Mouse (Mus musculus) stomach, postnatal 0 days (tissue): Measurements from ENCODE around the gene Nup214.

ENCODE experiments used
- CTCF ChIP-seq: IDR thresholded peaks from 2 replicates; pipeline ENCODE4 v1.5.1; 2016; ENCODE audit warnings: antibody characterized with exemption, low read depth, mild to moderate bottlenecking, moderate library complexity
- EP300 ChIP-seq: optimal IDR thresholded peaks from 2 replicates; pipeline ENCODE3; 2016; ENCODE audit warnings: antibody characterized with exemption

GRCm38 (mm10) chr2:31965110-31965509 is 9.1 kb upstream of the Nup214 start:
- TF ChIP-seq CTCF (peak; percentile 72), EP300 (no peak)
